Mouse (Mus musculus) ES-Bruce4 (cell line): ENCODE results near the gene Dusp18.

ENCODE experiments used
- CTCF ChIP-seq: IDR thresholded peaks from one replicate; pipeline ENCODE4 v1.8.1; 2011; ENCODE audit warnings: low read depth, low read length
- EP300 ChIP-seq: IDR thresholded peaks from 2 replicates; pipeline ENCODE4 v1.6.1; 2011; ENCODE audit warnings: low read depth, low read length; ENCODE audit not compliant: insufficient read depth
- POLR2A ChIP-seq: IDR thresholded peaks from one replicate; pipeline ENCODE4 v1.8.1; 2011; ENCODE audit warnings: low read length; ENCODE audit not compliant: insufficient read depth

- TF ChIP-seq CTCF (no peak), EP300 (no peak), POLR2A (no peak)
Measured at GRCm38 (mm10) chr11:3900296-3900695, 5.3 kb downstream of the Dusp18 start.
